In the genomic region with DNA sequence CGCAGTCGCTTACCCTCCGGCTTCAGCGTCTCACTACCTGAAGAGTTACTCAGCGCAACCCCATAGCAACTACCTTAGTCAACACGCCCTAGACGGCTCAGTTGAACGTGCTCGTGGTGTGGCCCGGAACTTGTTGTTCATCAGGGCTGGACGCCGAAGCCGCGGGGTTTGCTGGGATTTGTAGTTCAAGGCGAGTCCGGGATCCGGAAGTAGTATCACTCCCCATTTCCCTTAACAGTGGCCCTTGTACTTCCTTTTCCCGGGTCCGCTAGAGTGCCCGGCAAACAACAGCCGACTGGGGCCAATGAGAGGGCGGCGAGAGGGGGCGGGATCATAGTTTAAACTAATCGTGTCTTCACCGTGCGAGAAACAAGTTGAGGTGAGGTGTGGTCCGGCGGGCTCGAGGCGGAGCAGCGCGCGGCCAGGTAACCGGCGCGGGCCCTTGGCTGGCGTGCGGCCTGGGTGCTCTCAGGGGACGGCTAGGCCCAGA, we compare ENCODE assay signal across 7 mouse cellular contexts. TPM values are rescaled to one million over a fixed set of nuclear protein-coding genes. Genes with fewer than 3 reads are reported as not detected.
A peak's percentile ranks its signal among the peaks of the same experiment; 100 is the strongest.
DNase-seq lines count a peak whose midpoint lies in the region; ATAC-seq lines count a peak whose summit lies in the region.

TSS of gene Lrrc51 (minus strand) at position 145 of the 490 bp plus-strand sequence.
TSS of gene Numa1 (plus strand) at position 361 of the 490 bp plus-strand sequence.

- intact Hi-C loops in gastrocnemius, postnatal 36 days (cut with DNase I) = no loop called here
- intact Hi-C loops in left cerebral cortex, postnatal 25 days (cut with DNase I) = loop anchor here (2.0 to 5.0 kb wide), 2 partner anchors 37 to 134 kb away; partner anchors contain the start of genes Rnf121, Xndc1 and Xntrpc

- peak within 1 kb of the TSS; percentile 89 for H3K9ac ChIP-seq in intestine, embryonic 15.5 days

- DNase-seq in adrenal gland, adult 2 months = peak; percentile 98
- DNase-seq in embryo, embryonic 11.5 days (ENCODE audit: low read depth, low spot score) = peak; percentile 90
- DNase-seq in gastrocnemius, postnatal 36 days = peak; percentile 93 to 94
- DNase-seq in left cerebral cortex, postnatal 25 days (ENCODE audit: low spot score in 2 of 2) = peak; percentile 96 to 99
- DNase-seq in midbrain, embryonic 10.5 days (ENCODE audit: low spot score) = peak; percentile 96
- DNase-seq in right cerebral cortex, postnatal 4 days = peak; percentile 90

- no peaks in the 10 kb centered on the region for H3K27me3 ChIP-seq in intestine, embryonic 15.5 days (replicated peaks)
- H3K27me3 ChIP-seq in midbrain, embryonic 10.5 days (ENCODE audit: low read depth, poor library complexity, severe bottlenecking) = no peaks in the 10 kb centered on the region

- H3K4me3 ChIP-seq in intestine, embryonic 15.5 days (replicated peaks) = peak within 1 kb of the TSS; percentile 86
- H3K4me3 ChIP-seq in midbrain, embryonic 10.5 days = peak within 1 kb of the TSS; percentile 92

- WGBS in intestine, embryonic 15.5 days = under 1% methylated on average over 40 of the region's 40 CpGs
- under 1% methylated on average over 40 of the region's 40 CpGs for WGBS in midbrain, embryonic 10.5 days

- peak within 1 kb of the TSS; percentile 71 for H3K4me2 ChIP-seq in intestine, embryonic 15.5 days (replicated peaks)

- H3K4me1 ChIP-seq in intestine, embryonic 15.5 days (replicated peaks) = peaks cover 7% of the 10 kb centered on the region
- peaks cover 31% of the 10 kb centered on the region for H3K4me1 ChIP-seq in midbrain, embryonic 10.5 days

- H3K36me3 ChIP-seq in intestine, embryonic 15.5 days = no peaks in the 10 kb centered on the region
- H3K36me3 ChIP-seq in midbrain, embryonic 10.5 days = peaks cover 15% of the 10 kb centered on the region

- H3K9me3 ChIP-seq in intestine, embryonic 15.5 days = no peaks in the 10 kb centered on the region
- H3K9me3 ChIP-seq in midbrain, embryonic 10.5 days (replicated peaks) = no peaks in the 10 kb centered on the region

- ATAC-seq in intestine, embryonic 15.5 days = peak; percentile 98

- peak within 1 kb of the TSS; percentile 81 for H3K27ac ChIP-seq in intestine, embryonic 15.5 days
- H3K27ac ChIP-seq in midbrain, embryonic 10.5 days (replicated peaks) = peak within 1 kb of the TSS; percentile 94

RNA-seq across cellular contexts. Expression of gene Lrrc51, which starts in this region (rescaled TPM):
- total RNA-seq in adrenal gland, adult 2 months (2021) = 10 to 100 TPM; 11.7 to 17.3 TPM
- 9.4 and 10.3 TPM in 2 replicates for polyA plus RNA-seq in adrenal gland, adult 2 months (2012; rRNA removed)
- 1 to 10 TPM; 2.9 to 3.2 TPM for total RNA-seq in gastrocnemius, postnatal 36 days (2021)
- 6.7 and 9.2 TPM in 2 replicates for polyA plus RNA-seq in intestine, embryonic 15.5 days (2015; fragmentation: Nextera tagmentation; extraction: Ambion mirVana)
- 1 to 10 TPM; 5.6 to 6.9 TPM for total RNA-seq in left cerebral cortex, postnatal 25 days (2021)
- polyA plus RNA-seq in midbrain, embryonic 10.5 days (2016; fragmentation: Nextera tagmentation; extraction: Ambion mirVana) = 10.6 and 12.7 TPM in 2 replicates

RNA-seq across cellular contexts. Expression of gene Numa1, which starts in this region (rescaled TPM):
- total RNA-seq in adrenal gland, adult 2 months (2021) = 100 to 1,000 TPM; 167 to 176 TPM
- 89.3 and 96.6 TPM in 2 replicates for polyA plus RNA-seq in adrenal gland, adult 2 months (2012; rRNA removed)
- 10 to 100 TPM; 43.4 to 48.3 TPM for total RNA-seq in gastrocnemius, postnatal 36 days (2021)
- polyA plus RNA-seq in intestine, embryonic 15.5 days (2015; fragmentation: Nextera tagmentation; extraction: Ambion mirVana) = 54.6 and 55.5 TPM in 2 replicates
- total RNA-seq in left cerebral cortex, postnatal 25 days (2021) = 10 to 100 TPM; 77.1 to 83.2 TPM
- 76.9 and 91.8 TPM in 2 replicates for polyA plus RNA-seq in midbrain, embryonic 10.5 days (2016; fragmentation: Nextera tagmentation; extraction: Ambion mirVana)

Comparison
In these comparisons a context has a peak if more than half of its experiments do, and no peak if none do; other contexts are left out.
1. Peak in every context shown above with its lines: DNase-seq, ATAC-seq, H3K4me3 ChIP-seq and H3K27ac ChIP-seq.